Mouse (Mus musculus) embryonic stem cell, embryonic (primary cell): ENCODE results near the gene Ikzf3.

Source experiments
- CTCF ChIA-PET, 4 experiments: fragments of 300-600 bp in 2 of 4; fragments of 350-600 bp in 2 of 4; sonication (Branson Sonifier 250); formaldehyde crosslinking; loops; one replicate each; lab custom pipeline; 2022; ENCODE audit warnings: inconsistent platforms in 2 of 4; lab: Charles Lee
- POLR2A ChIA-PET, 4 experiments: fragments of 300-600 bp in 2 of 4; fragments of 350-600 bp in 2 of 4; sonication (Branson Sonifier 250); formaldehyde crosslinking; loops; one replicate each; lab custom pipeline; 2022; ENCODE audit warnings: antibody characterized with exemption in 4 of 4, inconsistent platforms in 1 of 4; lab: Charles Lee

The Ikzf3 gene

DNA sequence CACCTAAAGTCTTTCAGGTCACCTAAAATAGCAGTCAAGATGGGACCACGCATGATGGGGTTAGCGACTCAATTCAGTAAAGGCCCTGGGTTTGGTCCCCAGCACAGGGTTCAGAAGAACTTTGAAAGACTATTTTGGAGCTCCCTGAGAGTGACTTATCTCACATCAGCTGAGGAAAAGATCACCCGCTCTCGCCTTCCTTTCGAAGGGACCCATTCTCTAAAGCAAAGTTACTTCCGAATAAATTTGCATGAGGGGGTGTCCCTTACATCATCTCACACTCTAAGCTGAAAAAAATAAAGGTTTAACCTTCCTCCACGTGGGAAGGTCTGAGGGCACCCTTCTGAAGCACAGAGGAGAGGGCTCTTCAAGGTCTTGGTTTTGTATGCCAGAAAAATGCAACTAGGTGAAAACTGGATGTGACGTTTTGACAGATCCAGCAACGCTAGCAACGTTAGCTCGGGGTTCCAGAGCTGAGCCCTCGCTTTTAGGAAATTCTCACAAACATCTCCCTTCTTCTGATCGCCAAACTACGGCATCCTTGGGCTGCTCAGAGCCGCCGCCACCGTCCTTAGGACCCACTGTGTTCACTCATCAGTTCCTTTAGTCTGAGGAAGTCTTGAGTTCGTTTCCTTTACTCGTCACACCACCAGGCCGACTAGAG, 4.6 kb upstream of the Ikzf3 start:
- ChIA-PET POLR2A (interaction anchor here (0.6 to 2.2 kb wide), 14 partner anchors 9 to 768 kb away, joined by 3 to 10 read pairs (median 4); partner anchors contain the start of genes Ormdl3 (in 3 of the 4), Mien1 (in 2 of the 4), Cdk12 (in 1 of the 4) and Rpl23 (in 1 of the 4)), CTCF (interaction anchor here in 3 of 4 experiments (0.6 to 3.3 kb wide), 15 partner anchors 18 to 281 kb away, joined by 3 to 15 read pairs (median 3); partner anchors contain the start of genes Lrrc3c (in 1 of the 3) and Stard3 (in 1 of the 3))

DNA sequence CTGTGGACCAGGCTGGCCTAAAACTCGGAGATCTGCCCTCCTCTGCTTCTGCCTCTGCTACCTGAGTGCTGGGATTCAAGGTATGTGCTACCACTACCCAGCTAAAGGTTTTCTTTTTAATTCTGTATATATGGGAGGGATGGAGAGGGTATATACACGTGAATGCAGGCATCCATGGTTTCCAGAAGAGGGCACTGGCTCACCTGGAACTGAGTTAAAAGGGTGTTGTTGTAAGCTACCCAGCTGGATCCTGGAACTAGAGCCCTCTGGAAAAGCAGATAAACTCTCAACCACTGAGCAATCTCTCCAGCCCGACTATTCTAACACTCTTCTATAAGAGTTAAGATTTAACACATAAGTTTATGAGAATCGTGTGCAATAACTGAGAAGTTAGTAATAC, 3.5 kb upstream of the Ikzf3 start:
- ChIA-PET POLR2A (interaction anchor here in 1 of 4 experiments (1.0 to 1.7 kb wide), 3 partner anchors 19 to 133 kb away, joined by 3 to 5 read pairs (median 3); partner anchors contain the start of gene Psmd3), CTCF (interaction anchor here in 3 of 4 experiments (0.6 to 3.3 kb wide), 11 partner anchors 18 to 210 kb away, joined by 3 to 15 read pairs (median 4); partner anchors contain the start of gene Lrrc3c (in 1 of the 3))

DNA sequence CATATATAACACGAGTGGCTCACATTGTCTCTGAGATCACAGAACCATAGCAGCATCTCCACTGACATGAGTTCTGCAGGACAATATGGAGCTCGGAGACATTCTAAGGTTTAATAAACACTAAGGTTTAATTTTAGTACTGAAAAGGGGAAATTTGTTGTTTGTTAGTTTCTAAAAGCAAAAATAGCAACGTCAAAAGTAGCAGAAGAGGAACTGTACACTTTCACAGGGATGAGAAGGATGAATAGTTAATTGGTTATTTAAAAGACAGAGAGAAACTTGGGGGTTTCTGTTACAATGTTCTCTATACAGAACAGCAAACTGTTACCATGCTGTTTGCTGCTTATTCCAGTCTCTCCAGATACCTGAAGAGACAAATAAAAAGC, 1.5 kb upstream of the Ikzf3 start:
- ChIA-PET CTCF (interaction anchor here in 2 of 4 experiments (0.5 to 1.2 kb wide), 4 partner anchors 16 to 407 kb away, joined by 3 to 5 read pairs (median 3); no protein-coding TSS in a partner anchor), POLR2A (interaction anchor here in 1 of 4 experiments (0.8 to 1.0 kb wide), 2 partner anchors 55 to 89 kb away, joined by 3 read pairs; no protein-coding TSS in a partner anchor)

DNA sequence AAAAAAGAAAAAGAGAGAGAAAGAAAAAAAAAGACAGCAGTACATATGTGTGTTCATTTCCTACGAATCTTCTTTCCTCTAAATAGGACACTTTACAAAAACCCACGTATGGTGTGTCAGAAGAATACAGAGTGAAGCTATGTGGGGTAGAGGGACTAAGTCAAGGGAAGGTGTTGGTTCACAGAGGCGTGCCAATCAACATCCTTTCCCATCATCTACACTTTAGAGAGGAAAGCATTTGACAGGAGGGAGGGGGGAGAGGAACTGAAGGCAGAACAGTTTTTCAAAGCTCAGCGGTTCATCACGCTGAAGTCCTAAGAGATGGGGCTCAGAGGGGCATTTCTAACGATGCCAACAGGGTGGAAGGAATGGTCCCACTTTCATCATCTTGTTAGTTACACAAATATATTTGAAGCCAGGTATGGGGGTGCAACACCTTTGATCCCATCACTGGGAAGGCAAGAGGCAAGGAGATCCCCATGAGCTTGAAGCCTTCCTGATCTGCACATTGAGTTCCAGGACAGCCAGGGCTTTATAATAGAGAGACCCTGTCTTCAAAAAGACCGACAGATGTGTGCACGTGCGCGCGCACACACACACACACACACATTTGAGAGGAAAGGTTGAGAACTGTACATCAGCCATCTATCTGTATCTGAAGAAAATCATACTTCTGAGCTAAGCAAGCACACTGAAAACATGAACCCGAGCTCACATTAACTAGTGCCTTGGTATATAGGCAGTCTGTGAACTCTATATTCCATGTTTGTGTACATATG, 887 bp upstream of the Ikzf3 start:
- CTCF ChIA-PET, result interaction anchor here in 2 of 4 experiments (0.7 to 1.2 kb wide), 3 partner anchors 109 to 407 kb away, joined by 3 read pairs; no protein-coding TSS in a partner anchor
- POLR2A ChIA-PET, result interaction anchor here in 2 of 4 experiments (0.5 to 1.0 kb wide), 3 partner anchors 55 to 107 kb away, joined by 3 read pairs; no protein-coding TSS in a partner anchor

DNA sequence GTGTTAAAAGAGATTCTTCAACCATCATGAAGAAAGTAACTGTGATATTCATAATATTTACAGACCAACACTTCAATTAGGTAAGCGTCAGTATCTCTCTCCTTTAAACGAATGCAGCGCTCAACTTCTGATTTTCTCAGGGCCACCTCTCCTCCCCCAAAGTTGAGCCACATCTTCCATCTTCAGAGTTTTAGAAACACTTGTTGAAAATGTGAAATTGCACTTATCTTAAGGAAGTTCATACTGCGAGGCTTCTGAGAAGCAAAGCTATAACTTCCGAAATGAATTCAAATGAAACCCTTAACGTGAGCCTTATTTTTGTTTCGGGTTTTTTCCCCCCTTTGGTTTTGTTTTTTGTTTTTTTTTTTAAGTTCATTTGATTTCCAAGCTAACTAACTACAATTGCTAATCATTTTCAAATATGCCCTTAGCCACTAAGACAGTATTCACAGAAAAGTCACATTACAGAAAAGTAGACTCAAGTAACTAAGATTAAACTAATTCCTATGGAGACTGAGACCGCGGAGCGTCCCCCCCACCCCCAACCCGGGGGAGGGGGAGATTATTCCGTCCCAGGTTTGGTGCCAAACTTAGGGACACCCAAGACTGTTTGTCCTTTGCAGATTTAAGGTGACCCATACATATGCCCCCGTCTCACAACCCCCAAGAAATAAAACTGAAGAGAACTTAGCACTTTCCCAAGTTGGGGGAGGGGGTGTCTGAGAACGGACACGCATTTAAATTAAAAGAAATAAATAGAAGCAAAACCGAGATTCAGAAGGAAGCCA, 747 bp downstream of the Ikzf3 start:
- ChIA-PET POLR2A (interaction anchor here in 3 of 4 experiments (0.7 to 1.6 kb wide), 6 partner anchors 42 to 195 kb away, joined by 3 to 4 read pairs (median 4); partner anchors contain the start of gene Ormdl3 (in 1 of the 3)), CTCF (interaction anchor here in 2 of 4 experiments (0.6 to 1.1 kb wide), 5 partner anchors 12 to 209 kb away, joined by 3 to 4 read pairs (median 3); partner anchors contain the start of gene Erbb2 (in 1 of the 2))

- ChIA-PET CTCF (interaction anchor here in 1 of 4 experiments (0.5 kb wide), 1 partner anchor 187 kb away, joined by 3 read pairs; no protein-coding TSS in a partner anchor), POLR2A (no interaction called here)
Observed at GRCm38 (mm10) chr11:98543414-98543813, 2.4 kb downstream of the Ikzf3 start.

DNA sequence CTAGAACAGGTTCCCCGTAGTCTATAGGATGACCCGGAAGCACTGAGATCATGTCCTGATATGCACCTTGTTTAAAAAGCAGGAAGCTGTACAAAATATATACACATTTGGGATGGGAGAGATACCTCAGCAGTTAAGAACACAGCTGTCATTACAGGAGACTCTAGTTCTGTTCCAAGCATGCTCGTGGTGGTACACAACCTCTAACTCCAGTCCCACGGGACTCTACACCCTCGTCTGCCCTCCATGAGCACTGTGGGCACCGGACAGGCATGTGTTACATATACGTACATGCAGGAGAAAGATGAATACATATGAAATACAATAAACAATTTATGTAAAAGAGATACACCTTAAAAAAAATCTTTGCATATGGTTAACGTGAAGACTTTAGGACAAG, 3.3 kb downstream of the Ikzf3 start:
- CTCF ChIA-PET, result interaction anchor here in 1 of 4 experiments (0.8 to 2.4 kb wide), 2 partner anchors 55 to 200 kb away, joined by 3 to 11 read pairs; no protein-coding TSS in a partner anchor
- POLR2A ChIA-PET, result no interaction called here

DNA sequence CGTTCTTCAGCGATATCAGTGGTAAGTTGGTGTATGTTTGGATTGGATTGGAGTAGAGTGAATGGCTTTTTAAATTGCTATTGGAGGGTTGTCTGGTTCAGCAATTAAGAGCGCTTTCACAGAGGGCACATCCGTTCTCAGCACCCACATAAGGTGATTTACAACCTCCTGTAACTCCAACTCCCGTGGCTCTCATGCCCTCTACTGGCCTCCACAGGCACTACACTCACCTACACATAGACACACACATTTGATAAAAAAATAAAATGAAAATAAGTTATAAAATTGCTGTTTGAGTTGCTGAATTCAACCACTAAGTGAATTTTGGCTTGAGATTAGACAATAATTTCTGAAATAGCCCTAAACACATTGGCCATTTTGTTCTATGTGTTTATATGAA, 5.5 kb downstream of the Ikzf3 start:
- ChIA-PET CTCF (interaction anchor here in 1 of 4 experiments (0.5 kb wide), 1 partner anchor 1861 kb away, joined by 3 read pairs; no protein-coding TSS in a partner anchor), POLR2A (no interaction called here)

GRCm38 (mm10) chr11:98537480-98538034, 8.3 kb downstream of the Ikzf3 start:
- ChIA-PET CTCF (interaction anchor here in 1 of 4 experiments (1.4 kb wide), 1 partner anchor 195 kb away, joined by 3 read pairs; no protein-coding TSS in a partner anchor), POLR2A (no interaction called here)

DNA sequence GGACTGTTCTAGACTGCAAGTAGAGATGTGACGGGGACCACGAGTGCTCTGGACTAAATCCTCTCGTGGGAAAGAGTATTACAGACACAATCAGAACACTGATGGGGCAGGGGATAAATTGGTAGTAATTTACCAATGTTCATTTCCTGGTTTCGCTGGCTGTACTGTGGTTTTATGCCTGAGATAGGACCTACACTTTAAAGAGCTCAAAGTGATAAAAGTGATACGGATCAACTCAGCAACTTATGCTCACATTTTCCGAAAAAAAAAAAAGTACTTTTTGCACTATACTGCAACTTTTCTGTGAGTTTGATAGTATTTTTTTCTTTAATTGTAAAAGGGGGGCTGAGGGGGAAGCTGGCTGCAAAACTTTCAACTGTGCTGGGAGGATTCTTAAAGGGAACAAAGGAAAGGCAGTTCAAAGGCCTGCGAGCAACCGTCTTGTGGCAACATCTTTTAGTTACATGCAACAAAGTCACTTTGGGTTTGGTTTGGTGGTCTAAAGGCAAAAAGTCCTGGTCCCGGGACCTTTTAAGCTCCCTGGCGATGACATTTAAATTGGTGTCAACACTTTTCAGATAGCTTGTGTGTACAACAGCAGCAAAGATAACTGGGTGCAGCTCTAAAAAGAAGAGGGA, 18.9 kb downstream of the Ikzf3 start:
- CTCF ChIA-PET, result interaction anchor here in 1 of 4 experiments (0.7 kb wide), 1 partner anchor 30 kb away, joined by 3 read pairs; no protein-coding TSS in a partner anchor
- POLR2A ChIA-PET, result interaction anchor here in 1 of 4 experiments (0.6 to 0.8 kb wide), 2 partner anchors 18 to 193 kb away, joined by 3 read pairs; no protein-coding TSS in a partner anchor

DNA sequence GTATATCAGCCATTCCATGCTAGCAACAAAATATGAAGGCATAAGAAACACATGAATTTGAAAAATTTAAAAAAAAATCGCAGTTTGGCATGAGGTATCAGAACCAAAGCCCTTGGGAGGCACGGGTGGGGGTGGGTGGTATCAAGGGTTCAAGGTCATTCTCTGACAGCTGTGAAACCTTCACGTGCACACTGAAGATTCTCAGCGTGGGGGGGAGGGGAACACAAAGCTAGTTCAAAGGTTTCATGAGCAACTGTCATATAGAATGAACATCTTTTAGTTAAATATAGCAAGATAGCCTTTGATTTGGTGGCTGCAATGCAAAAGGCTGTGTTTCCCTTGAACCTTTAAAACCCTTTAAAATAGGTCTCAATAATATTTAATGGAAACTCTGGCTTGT, 20.7 kb downstream of the Ikzf3 start:
- ChIA-PET POLR2A (no interaction called here), CTCF (interaction anchor here in 2 of 4 experiments (0.5 to 1.1 kb wide), 4 partner anchors 133 to 1318 kb away, joined by 3 to 11 read pairs (median 4); no protein-coding TSS in a partner anchor)

DNA sequence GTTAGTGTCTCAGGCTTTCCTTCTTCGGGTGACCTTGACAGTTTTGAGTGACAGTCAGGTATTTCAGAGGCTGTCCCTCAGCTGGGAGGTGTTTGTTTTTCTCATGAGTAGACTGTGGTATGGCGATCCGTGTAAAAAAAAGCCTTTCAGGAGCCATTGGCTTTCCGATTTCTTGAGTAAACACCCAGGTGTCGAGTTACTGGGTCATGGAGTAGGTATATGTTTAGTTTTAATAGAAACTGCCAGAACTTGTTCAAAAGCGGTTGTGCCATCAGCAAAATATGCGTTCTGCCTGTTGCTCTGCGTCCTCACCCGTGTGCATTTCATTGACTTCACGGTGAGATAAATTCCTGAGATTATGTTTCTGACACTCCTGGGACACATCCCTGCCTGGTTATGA, 25.4 kb downstream of the Ikzf3 start:
- ChIA-PET CTCF (interaction anchor here in 1 of 4 experiments (0.5 kb wide), 1 partner anchor 9 kb away, joined by 4 read pairs; no protein-coding TSS in a partner anchor), POLR2A (no interaction called here)

- ChIA-PET CTCF (no interaction called here), POLR2A (interaction anchor here in 1 of 4 experiments (0.7 kb wide), 1 partner anchor 20 kb away, joined by 3 read pairs; no protein-coding TSS in a partner anchor)
Observed at GRCm38 (mm10) chr11:98513356-98513936, 32.4 kb downstream of the Ikzf3 start.

DNA sequence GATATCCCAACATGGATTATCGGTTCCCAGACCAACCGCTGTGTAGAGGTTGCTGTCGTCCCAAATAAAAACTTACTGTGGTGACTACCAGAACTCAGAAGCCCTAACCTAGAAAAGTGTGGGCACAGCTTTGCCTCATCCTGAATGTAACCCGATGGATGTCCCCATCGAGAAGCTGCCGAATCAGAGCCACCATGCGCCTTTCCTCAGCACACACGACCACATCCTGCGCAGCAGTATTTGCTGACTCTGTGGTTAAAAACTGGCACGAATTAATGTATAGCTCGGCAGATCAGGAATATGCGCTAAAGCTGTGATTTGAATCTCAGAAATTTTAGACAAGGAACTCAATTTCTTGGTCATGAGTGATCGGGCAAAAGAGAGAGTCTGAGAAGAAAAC, 33.0 kb downstream of the Ikzf3 start:
- POLR2A ChIA-PET, result interaction anchor here in 1 of 4 experiments (0.7 kb wide), 1 partner anchor 19 kb away, joined by 3 read pairs; no protein-coding TSS in a partner anchor
- CTCF ChIA-PET, result no interaction called here

GRCm38 (mm10) chr11:98510125-98510524, 35.7 kb downstream of the Ikzf3 start:
- CTCF ChIA-PET, result interaction anchor here in 2 of 4 experiments (0.6 to 1.2 kb wide), 3 partner anchors 97 to 697 kb away, joined by 3 to 4 read pairs (median 4); no protein-coding TSS in a partner anchor
- POLR2A ChIA-PET, result interaction anchor here in 2 of 4 experiments (0.6 to 1.8 kb wide), 3 partner anchors 29 to 79 kb away, joined by 3 to 4 read pairs (median 4); no protein-coding TSS in a partner anchor

DNA sequence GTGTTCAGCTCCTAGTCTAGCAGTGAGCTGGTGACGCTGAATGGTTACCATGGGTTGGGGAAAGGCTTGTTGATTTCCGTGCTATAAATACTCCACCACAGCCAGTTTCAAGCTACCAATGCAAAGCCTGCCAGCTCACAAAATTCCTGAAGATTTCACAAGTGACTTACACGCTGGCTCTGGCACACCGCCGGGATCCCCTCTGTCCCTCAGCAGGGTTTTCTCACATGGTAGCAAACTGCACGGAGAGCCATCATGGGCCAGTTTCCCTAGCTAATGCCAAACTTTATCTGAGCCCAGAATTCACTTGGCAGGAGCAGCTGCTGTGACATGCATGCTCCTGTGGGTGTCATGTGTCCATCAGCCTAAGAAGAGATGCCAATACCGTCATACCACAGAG, 36.4 kb downstream of the Ikzf3 start:
- CTCF ChIA-PET, result interaction anchor here in 1 of 4 experiments (1.2 kb wide), 1 partner anchor 167 kb away, joined by 4 read pairs; no protein-coding TSS in a partner anchor
- POLR2A ChIA-PET, result interaction anchor here in 2 of 4 experiments (0.5 to 1.8 kb wide), 3 partner anchors 10 to 51 kb away, joined by 3 to 6 read pairs (median 4); no protein-coding TSS in a partner anchor
